Mouse (Mus musculus) cerebellum, adult 11-12 months (tissue): ENCODE results near the gene Elmo3.

Source experiments
- DNase-seq: peaks from one replicate; pipeline ENCODE4 v3.0.0; 2022

Gene Elmo3

DNA sequence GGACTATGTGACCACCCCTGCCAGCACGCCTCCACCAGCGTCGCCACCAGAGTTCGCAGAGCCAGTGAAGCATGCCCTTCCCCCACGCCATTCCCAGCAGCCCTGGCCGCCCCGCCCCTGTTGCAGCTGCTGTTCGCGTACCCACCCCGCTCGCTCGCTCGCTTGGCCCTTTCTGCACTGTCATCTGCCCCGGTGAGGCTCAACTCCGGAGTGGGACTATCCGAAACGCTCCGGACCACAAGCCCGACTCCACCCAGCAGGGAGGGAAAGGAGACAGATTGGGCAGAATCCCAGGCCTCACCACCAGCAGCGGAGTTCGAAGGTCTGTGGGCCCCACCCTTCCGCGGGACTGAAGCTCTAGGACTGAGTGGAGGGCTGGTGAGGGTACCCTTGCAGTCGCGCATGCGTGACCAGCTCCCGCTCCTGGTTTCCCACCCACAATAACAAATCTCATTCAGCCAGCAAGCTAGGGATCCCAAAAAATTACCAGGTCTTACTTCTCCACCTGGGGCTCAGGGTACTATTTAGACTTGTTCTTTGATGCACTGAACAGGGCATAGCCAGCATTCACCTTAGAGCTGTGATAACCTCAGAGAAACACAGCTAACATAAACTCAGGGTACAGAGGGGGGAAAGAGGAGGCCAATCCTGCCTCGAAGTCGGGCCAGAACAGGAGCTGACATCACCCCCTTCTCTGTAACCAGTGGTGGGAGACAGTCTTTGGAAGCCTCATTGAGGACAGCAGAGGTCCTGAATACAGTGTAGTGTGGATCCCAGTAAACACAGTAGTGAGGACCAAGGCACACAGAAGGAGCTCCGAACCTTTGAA is 28.9 kb upstream of the Elmo3 start:
- peak; percentile 46 for DNase-seq

DNA sequence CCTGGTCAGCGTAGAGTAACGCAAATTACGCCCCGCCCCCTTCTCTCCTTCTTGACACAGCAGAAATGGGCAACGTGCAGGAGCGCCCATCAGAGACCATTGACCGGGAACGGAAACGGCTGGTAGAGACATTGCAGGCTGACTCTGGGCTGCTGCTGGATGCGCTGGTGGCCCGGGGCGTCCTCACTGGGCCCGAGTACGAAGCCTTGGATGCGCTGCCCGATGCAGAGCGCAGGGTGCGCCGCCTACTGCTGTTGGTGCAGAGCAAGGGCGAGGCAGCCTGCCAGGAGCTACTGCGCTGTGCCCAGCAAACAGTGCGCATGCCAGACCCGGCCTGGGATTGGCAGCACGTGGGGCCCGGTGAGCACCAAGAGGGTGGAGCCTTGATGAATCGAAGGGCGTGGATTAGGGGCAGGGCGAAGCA is 26.5 kb upstream of the Elmo3 start:
- DNase-seq, result peak; percentile 95

- no peak for DNase-seq
Measured at GRCm38 (mm10) chr8:105280567-105280966, 24.8 kb upstream of the Elmo3 start.

- no peak for DNase-seq
Measured at GRCm38 (mm10) chr8:105281821-105282220, 23.6 kb upstream of the Elmo3 start.

GRCm38 (mm10) chr8:105282239-105282638 is 23.2 kb upstream of the Elmo3 start:
- DNase-seq, result no peak

- peak; percentile 77 for DNase-seq
Measured at GRCm38 (mm10) chr8:105283074-105283473, 22.3 kb upstream of the Elmo3 start.

GRCm38 (mm10) chr8:105285514-105285913 is 19.9 kb upstream of the Elmo3 start:
- DNase-seq, result peak; percentile 61

DNA sequence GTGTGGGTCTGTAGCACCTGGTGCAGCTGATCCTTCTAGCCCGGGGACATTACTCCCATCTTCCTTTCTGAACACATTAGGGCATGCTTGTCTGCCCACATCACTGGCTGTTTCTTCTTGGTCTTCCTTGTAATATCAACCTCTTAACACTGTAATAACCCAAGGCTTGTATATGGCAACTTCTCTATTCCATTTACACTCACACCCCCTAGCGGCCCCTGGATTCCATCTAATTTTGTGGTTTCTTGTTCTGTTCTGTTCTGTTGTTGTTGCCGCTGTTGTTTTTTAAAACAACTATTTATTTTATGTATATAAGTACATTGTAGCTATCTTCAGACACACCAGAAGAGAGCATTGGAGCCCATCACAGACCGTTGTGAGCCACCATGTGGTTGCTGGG is 18.5 kb upstream of the Elmo3 start:
- DNase-seq, result no peak

DNA sequence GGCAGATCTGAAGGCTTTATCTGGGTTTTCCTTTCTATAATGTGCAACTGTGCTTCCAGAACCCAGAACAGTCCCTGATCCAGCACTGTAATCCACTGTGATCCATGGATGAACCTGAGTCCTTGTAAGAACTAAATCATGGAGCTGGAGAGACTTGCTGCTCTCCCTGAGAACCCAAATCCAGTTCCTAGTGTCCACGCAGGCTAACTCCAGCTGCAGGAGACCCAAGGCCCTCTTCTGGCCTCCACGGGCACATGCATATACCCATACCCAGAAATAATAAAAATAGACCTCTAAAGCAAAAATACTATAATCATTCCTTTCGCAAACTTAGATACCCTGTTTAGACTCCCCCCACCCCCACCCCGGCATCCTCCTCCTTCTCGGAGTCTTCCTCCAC is 17.2 kb upstream of the Elmo3 start:
- DNase-seq, result no peak

GRCm38 (mm10) chr8:105288958-105289732 is 16.3 kb upstream of the Elmo3 start:
- peak; percentile 97 for DNase-seq

DNA sequence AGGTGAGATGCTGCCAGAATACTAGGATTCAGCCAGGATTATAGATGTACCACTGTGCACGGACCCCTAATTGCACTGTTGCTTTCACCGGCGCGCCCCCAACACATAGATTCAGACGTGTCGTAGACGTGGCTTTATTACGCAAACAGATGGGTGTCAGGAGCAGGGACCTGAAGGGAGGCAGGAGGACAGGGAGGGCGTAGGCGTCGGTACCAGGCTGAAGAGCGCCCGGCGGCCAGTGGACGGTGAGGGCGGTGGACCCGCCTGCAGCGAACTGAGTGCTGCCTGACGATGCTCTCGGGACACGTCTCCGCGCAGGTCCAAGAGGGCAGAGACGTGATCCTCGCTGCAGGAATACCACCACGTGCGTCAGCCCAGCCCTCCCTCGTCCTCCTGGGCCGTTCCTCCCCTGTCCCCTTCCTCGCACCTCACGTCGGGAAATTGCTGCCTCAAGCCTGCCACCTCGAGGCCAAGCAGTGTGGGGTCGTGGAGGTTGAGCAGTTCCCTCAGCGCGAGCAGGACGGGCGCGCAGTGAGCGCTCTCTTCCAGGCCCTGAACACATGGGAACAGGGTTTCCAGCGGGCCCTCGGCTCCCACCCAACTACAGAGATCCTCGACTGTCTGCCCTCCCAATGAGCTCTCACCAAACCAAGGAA is 15.5 kb upstream of the Elmo3 start, which contains the start of gene 4931428F04Rik:
TSS of gene 4931428F04Rik (minus strand) at position 60 of the 656 bp plus-strand sequence.
- DNase-seq, result peak; percentile 86

DNA sequence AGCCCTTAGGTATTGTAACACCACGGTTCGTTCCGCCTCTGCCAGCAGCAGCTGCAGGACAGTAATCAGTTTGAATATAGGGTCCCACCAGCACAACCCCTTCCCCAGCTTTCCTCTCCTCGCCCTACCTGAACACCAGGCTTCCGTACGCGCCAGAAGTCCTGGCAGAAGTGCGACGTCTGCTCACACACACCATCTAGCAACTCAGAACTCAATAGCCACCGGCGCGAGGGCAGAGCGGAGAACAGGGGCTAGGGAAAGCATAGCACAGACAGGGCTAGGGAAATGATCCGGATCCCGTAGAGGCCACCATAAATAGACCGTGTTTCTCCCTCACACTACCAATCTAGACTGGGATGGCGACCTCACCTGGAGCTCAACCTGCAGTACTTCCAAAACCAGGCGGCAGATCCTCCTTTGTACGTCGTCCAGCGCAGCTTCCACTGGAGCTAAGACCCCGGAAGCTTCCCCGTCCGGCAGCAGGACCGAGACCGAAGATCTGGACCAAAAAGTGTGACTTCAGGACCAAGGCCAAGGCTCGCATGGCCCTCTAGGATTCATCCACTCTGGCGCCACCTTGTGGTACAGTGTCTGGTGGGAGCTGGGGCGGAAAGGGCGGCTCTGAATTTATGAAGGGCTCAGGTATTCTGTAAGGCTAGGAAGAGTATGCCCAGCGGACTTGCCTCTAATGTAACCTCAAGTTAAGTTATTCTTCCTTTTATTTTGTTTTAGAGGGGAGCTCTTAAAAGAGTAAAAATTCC is 14.7 kb upstream of the Elmo3 start:
- peak; percentile 86 for DNase-seq

DNA sequence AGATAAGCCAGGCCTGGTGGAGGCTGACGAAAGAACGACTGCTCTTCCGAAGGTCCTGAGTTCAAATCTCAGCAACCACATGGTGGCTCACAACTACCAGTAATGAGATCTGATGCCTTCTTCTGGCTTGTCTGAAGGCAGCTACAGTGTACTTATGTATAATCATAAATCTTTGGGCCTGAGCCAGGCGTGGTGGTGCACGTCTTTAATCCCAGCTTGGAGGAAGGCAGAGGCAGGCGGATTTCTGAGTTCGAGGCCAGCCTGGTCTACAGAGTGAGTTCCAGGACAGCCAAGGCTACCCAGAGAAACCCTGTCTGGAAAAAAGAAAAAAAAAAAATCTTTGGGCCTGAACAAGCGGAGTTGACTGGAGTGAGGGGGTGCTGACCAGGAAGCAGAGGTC is 14.0 kb upstream of the Elmo3 start:
- DNase-seq, result peak; percentile 65

- DNase-seq, result peak; percentile 56
Measured at GRCm38 (mm10) chr8:105291802-105292201, 13.6 kb upstream of the Elmo3 start.

GRCm38 (mm10) chr8:105292471-105292870 is 12.9 kb upstream of the Elmo3 start:
- no peak for DNase-seq

DNA sequence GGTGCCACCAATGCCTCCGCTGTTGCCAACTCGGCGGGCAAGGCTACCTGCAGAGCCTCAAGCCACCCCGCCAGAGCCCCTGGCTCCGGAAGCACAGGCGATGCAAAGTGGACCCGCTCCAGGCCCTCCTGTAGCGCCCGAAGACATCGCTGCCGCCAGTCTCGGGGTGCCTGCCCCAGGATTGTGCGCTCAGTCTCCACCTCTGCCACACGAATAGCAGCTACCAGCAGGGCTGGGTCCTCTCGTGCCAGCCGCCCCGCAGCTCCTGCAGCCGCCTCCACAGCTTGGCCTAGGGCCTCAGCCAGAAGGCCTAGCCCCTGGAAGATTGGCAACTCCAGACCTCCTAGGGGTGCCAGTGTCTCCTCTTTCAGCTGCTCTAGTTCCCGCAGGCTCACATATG is 12.0 kb upstream of the Elmo3 start:
- peak; percentile 92 for DNase-seq

DNA sequence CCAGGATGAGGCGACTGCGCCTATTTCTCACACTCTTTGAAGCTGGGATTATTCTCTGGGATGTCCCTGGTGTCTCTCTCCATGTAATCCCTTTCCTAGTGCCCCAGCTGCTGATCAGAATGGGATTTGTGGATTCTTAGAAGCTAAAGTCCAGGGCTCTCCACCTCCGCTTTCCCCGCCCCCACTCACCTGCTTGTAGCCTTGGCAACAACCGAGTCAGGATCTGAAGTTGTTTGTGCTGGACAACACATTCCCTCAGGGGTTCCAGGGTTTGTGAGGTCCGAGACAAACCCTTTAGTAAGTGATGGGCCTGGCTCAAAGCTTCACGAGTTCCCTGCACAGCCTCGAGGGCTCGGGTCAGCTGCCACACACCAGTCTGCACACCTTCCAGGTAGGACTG is 10.6 kb upstream of the Elmo3 start:
- peak; percentile 55 for DNase-seq

- no peak for DNase-seq
Measured at GRCm38 (mm10) chr8:105295256-105295655, 10.1 kb upstream of the Elmo3 start.

DNA sequence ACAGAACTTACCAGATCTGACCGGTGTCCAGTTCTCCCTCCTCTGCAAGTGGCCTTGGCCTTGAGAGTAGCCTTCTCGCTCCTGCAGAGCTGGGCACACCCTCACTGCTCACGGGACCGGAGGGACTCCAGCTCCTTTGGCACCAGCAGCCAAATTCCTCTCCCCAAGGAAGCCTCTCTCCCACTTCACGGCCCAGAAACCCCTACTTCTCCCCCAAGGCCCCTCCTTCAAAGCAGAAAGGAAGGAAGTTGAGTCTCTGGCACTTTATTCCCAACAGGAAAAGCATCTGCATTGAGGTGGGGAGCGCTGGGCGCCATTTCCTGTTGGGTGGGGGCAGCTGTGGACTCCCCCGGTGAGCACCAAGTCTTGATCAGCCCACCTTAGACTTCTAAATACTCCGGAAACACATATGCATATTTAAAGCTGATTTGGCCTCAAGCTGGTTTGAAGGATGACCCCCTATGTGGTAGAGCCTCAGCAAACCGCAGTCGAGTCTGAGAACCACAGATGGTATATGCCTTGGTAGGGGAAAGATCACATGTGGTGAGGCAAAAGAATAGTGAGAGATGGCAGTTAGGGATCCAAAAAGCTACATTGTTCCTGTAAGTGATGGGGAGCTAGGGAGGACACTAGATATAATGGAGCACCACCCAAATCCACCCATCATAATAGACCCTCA is 9.4 kb upstream of the Elmo3 start, which contains the start of gene Exoc3l:
TSS of gene Exoc3l (minus strand) at position 207 of the 679 bp plus-strand sequence.
- DNase-seq, result peak; percentile 40

DNA sequence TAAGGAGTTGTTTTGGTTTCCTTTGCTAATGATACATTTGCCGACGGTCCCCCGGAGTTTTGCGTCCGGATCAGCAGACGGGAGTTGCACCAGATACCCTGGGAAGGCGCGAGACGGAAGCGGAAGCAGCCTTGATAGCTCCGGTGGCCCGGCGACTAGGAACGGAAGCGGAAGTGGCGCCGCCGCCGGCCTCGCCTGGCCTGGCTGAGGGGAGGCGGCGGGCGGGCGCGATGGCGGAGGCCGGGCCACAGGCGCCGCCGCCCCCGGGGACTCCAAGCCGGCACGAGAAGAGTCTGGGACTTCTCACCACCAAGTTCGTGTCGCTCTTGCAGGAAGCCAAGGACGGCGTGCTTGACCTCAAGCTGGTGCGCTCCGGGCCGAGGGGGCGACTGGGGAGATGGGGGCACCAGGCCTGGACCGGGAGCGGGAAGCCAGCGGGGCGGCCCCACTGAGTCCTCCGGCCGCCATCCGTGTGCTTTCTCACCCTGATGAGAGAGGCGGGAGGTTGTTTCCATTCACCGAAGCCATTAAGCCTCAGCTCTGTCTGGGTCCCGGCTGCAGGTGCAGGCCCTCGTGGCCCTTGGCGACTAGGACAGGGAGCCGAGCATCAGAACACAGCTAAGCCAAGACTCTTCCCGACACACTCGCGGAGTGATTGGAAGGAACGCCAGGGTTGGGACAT is 7.7 kb upstream of the Elmo3 start, which contains the start of gene E2f4:
TSS of gene E2f4 (plus strand) at position 153 of the 682 bp plus-strand sequence.
- peak; percentile 90 for DNase-seq
